Mouse (Mus musculus) left cerebral cortex, adult 6 months (tissue): ENCODE data around the gene Fam198a. TPM values are rescaled to one million over a fixed set of nuclear protein-coding genes. Genes with fewer than 3 reads are reported as not detected.

Experiments
- long read RNA-seq, 2 experiments: library from polyadenylated mRNA; unstranded; transcript quantifications; one replicate each; pipeline ENCODE4 v2.0.0; 2019 to 2020
- polyA plus RNA-seq: library from polyadenylated mRNA; unstranded; fragments of <200 nt; fragmentation: Nextera tagmentation; gene quantifications from 2 replicates; pipeline ENCODE4 v1.2.3, GENCODE M21; 2021

Gene Fam198a
- polyA plus RNA-seq = 2.7 and 3.5 TPM in 2 replicates
- long read RNA-seq, experiment 1, transcript Fam198a-204 (5 exons, 2,149 nt) = major isoform, 8 of 26 reads
- long read RNA-seq, experiment 1, partial matches to known transcripts = 9 of 26 reads
- long read RNA-seq, experiment 1, other reads (novel, unspliced or antisense) = 8 of 26 reads
- long read RNA-seq, experiment 2, partial matches to known transcripts = 1 of 5 reads
- long read RNA-seq, experiment 2, other reads (novel, unspliced or antisense) = 2 of 5 reads

DNA sequence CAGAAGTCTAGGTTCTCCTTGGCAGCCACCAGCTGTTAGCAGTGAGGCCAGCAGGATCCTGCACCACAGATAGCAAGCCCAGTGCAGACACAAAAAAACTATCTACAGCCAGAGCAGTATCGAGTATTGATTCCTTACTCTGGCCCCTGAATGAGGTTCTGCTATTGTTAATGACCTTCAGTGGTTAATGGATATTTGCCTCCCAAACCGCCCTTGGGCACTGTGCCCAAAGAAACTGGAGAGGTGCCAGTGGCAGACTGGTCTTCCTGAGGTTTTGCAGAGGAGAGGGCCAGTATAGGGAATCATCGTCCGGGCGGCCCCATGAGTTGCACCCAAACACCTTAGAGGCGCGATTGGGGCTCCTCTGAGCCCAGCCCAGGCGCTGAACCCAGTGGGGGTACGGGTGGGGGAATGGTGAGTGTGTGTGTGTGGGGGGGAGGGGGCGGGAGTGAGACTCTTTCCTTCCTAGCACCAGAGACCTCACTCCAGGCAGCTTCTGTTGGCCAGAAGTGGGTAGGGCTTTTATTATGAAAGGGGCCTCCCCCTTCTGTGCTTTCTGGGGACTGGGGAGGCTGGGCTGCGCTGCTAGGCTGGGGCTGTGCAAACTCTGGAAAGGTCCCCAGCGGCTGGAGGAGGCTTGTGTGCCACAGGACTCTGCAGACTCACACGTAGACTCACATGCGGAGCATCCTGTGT is at the start of gene Fam198a:
Gene Fam198a (plus strand): TSS at position 571 of the 696 bp plus-strand sequence.

DNA sequence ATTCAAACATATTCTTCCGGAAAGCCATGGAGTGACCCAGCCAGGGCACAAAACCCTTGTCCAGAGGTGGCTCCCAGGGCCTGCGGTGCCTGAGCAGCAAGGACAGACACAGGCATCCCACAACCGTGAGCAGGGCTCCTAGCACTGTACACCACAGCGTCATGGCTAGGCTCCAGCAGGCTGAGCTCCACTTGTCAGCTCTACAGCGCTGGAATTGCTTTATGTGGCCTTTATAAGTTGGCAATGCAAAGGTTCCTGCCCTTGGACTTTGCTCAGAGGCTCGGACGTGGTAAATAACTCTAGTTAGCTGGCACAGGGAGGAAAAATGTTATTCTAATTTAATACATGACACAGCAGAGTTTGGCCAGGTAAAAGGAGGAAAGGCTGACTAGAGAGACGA is 34.7 kb upstream of the Fam198a start, which contains the start of gene Cyp8b1:
Gene Cyp8b1 (minus strand): TSS at position 204 of the 400 bp plus-strand sequence.

DNA sequence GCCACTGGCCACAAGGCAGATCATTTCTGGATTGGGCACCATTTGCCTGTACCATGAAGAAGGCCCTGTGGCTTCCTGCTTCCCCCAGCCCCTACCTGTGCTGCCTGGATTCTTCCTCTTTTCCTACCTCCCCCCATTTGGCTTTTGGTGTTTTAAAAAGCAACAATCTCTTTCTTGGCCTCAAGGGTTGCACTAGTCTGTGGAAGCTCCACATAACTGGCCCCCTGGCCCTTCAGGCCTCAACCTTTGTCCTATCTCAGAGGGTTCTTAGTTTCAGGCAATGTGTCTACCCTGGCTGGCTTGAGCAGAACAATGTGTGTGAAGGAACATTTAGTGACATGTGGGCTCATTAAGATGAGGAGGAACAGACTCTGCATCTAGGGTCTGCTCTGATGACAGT is 46.2 kb downstream of the Fam198a start, which contains the start of gene Pomgnt2:
Gene Pomgnt2 (minus strand): TSS at position 101 of the 400 bp plus-strand sequence.

Other genes with a start within 250 kb of the Fam198a start
- 4.9 and 9.2 TPM in 2 replicates for gene Sec22c, start 245.5 kb upstream of the Fam198a start, polyA plus RNA-seq
- gene Ss18l2, start 240.7 kb upstream of the Fam198a start, polyA plus RNA-seq = 339 and 487 TPM in 2 replicates
- gene Nktr, start 231.8 kb upstream of the Fam198a start, polyA plus RNA-seq = 15.9 and 20.9 TPM in 2 replicates
- 7.3 and 8.1 TPM in 2 replicates for gene Zfp651, start 191.7 kb upstream of the Fam198a start, polyA plus RNA-seq
- gene Klhl40, start 173.4 kb upstream of the Fam198a start, polyA plus RNA-seq = 7.3 and 9.7 TPM in 2 replicates
- gene Hhatl, start 158.5 kb upstream of the Fam198a start, polyA plus RNA-seq = 17.1 and 18.6 TPM in 2 replicates
- 10.9 and 11.3 TPM in 2 replicates for gene Ccdc13, start 111.5 kb upstream of the Fam198a start, polyA plus RNA-seq
- gene Higd1a, start 92.6 kb upstream of the Fam198a start, polyA plus RNA-seq = 255 and 284 TPM in 2 replicates
- gene Ackr2, start 52.6 kb upstream of the Fam198a start, polyA plus RNA-seq = 1.2 and 1.5 TPM in 2 replicates
- gene Cyp8b1, start 34.7 kb upstream of the Fam198a start, polyA plus RNA-seq = 0.09 TPM in 1 of 2 replicates, not detected in the other
- gene Pomgnt2, start 46.1 kb downstream of the Fam198a start, polyA plus RNA-seq = 40.9 and 43.0 TPM in 2 replicates
- 51.3 and 60.0 TPM in 2 replicates for gene Snrk, start 166.3 kb downstream of the Fam198a start, polyA plus RNA-seq